Mouse (Mus musculus): ENCODE results near the gene Bnc1. TPM values are rescaled to one million over a fixed set of nuclear protein-coding genes. Genes with fewer than 3 reads are reported as not detected.
A peak's percentile ranks its signal among the peaks of the same experiment; 100 is the strongest.

Bnc1 gene
- total RNA-seq, 2 experiments from 2014 or later: not detected

- no peak for ATAC-seq (replicated peaks; ENCODE audit: poor library complexity)
Observed at GRCm38 (mm10) chr7:81978304-81978703, 13.8 kb downstream of the Bnc1 start.

- no peak for ATAC-seq (replicated peaks; ENCODE audit: poor library complexity)
Observed at GRCm38 (mm10) chr7:81974616-81975015, 17.5 kb downstream of the Bnc1 start.

- no peak for ATAC-seq (replicated peaks; ENCODE audit: poor library complexity)
Observed at GRCm38 (mm10) chr7:81973939-81974338, 18.2 kb downstream of the Bnc1 start.

GRCm38 (mm10) chr7:81973339-81973738, 18.8 kb downstream of the Bnc1 start:
- no peak for ATAC-seq (replicated peaks; ENCODE audit: poor library complexity)

- ATAC-seq (replicated peaks; ENCODE audit: poor library complexity): no peak
Observed at GRCm38 (mm10) chr7:81968975-81969374, 23.1 kb downstream of the Bnc1 start.

GRCm38 (mm10) chr7:81968451-81968850, 23.6 kb downstream of the Bnc1 start:
- no peak for ATAC-seq (replicated peaks; ENCODE audit: poor library complexity)

GRCm38 (mm10) chr7:81966195-81966594, 25.9 kb downstream of the Bnc1 start:
- no peak for ATAC-seq (replicated peaks; ENCODE audit: poor library complexity)

- ATAC-seq (replicated peaks; ENCODE audit: poor library complexity): peak; percentile 80
Observed at GRCm38 (mm10) chr7:81959704-81960103, 32.4 kb downstream of the Bnc1 start.

GRCm38 (mm10) chr7:81954208-81954846, 37.8 kb downstream of the Bnc1 start:
- ATAC-seq (replicated peaks; ENCODE audit: poor library complexity): peak; percentile 48; the same call in 1 of the 2 replicates

- no peak for ATAC-seq (replicated peaks; ENCODE audit: poor library complexity)
Observed at GRCm38 (mm10) chr7:81950499-81950898, 41.6 kb downstream of the Bnc1 start.

GRCm38 (mm10) chr7:81945398-81945797, 46.7 kb downstream of the Bnc1 start:
- ATAC-seq (replicated peaks; ENCODE audit: poor library complexity): no peak

- ATAC-seq (replicated peaks; ENCODE audit: poor library complexity): no peak
Observed at GRCm38 (mm10) chr7:81934806-81935205, 57.3 kb downstream of the Bnc1 start.

GRCm38 (mm10) chr7:81934267-81934745, 57.8 kb downstream of the Bnc1 start, which contains the start of gene Hdgfl3:
Gene Hdgfl3, minus strand, starts transcription at chr7:81934473.
- peak; percentile 39 for ATAC-seq (replicated peaks; ENCODE audit: poor library complexity)

- 0 out of 2 replicates have a peak, but pooled peaks have one; percentile 20 for ATAC-seq (replicated peaks; ENCODE audit: poor library complexity)
Observed at GRCm38 (mm10) chr7:81933601-81934266, 58.4 kb downstream of the Bnc1 start.

- ATAC-seq (replicated peaks; ENCODE audit: poor library complexity): no peak
Observed at GRCm38 (mm10) chr7:81933061-81933600, 59.0 kb downstream of the Bnc1 start.

GRCm38 (mm10) chr7:81932521-81933045, 59.5 kb downstream of the Bnc1 start:
- ATAC-seq (replicated peaks; ENCODE audit: poor library complexity): no peak

- ATAC-seq (replicated peaks; ENCODE audit: poor library complexity): 0 out of 2 replicates have a peak, but pooled peaks have one; percentile 23
Observed at GRCm38 (mm10) chr7:81928998-81929397, 63.1 kb downstream of the Bnc1 start.

- ATAC-seq (replicated peaks; ENCODE audit: poor library complexity): peak; percentile 60
Observed at GRCm38 (mm10) chr7:81921379-81921952, 70.6 kb downstream of the Bnc1 start.

GRCm38 (mm10) chr7:81920314-81920713, 71.8 kb downstream of the Bnc1 start:
- no peak for ATAC-seq (replicated peaks; ENCODE audit: poor library complexity)

- no peak for ATAC-seq (replicated peaks; ENCODE audit: poor library complexity)
Observed at GRCm38 (mm10) chr7:81918316-81918715, 73.8 kb downstream of the Bnc1 start.

Measured in megakaryocyte progenitor cell, adult 5-6 weeks (primary cell).